Mouse (Mus musculus) spleen, adult 2 months (tissue): ENCODE measurements around the gene Abcb10.

Experiments
- CTCF ChIP-seq: fragments of 200-500 bp; IDR thresholded peaks from 2 replicates; pipeline ENCODE4 v1.5.1; 2011; ENCODE audit warnings: mild to moderate bottlenecking, inconsistent platforms; ENCODE audit not compliant: insufficient read depth, insufficient read length, insufficient replicate concordance; ENCODE audit errors: extremely low read depth
- POLR2A ChIP-seq: fragments of 200-500 bp; IDR thresholded peaks from 2 replicates; pipeline ENCODE4 v1.6.1; 2011; ENCODE audit warnings: low read depth, low read length, inconsistent platforms

- TF ChIP-seq CTCF: no peak
- TF ChIP-seq POLR2A: no peak
These were observed 5.7 kb upstream of the Abcb10 start for GRCm38 (mm10) chr8:123988605-123989038.
